Mouse (Mus musculus): ENCODE results near the gene Eef1g. TPM values are rescaled to one million over a fixed set of nuclear protein-coding genes. Genes with fewer than 3 reads are reported as not detected.

Gene Eef1g
- polyA plus RNA-seq, 1 experiment from 2014 or later, result 293 TPM

DNA sequence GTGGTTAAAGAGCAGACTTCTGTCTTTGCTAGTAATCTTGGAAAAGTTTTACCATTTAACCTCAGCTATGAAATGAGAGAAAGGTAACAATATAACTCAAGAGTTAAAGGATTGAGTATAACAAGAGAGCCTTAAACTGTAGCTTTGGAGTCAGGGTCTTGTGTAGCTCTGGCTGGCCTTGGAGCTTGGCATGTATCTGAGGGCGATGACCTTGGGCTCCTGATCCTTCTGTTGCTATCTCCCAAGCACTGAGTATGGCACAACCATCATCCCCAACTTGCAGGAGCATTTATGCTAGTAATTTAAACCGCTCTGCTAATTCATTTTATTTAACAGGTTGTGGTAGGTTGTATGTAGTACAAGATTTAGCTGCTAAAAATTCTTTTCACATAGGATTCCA lies 8.7 kb downstream of the Eef1g start:
- no peak overlapping the region for H3K9ac ChIP-seq (ENCODE audit: low read depth, low read length)
- ATAC-seq, result no peak
- no peaks in the 10 kb centered on the region for H3K4me1 ChIP-seq (ENCODE audit: control insufficient read depth, insufficient read depth, low read length)
- H3K4me3 ChIP-seq (ENCODE audit: low read depth, low read length), result no peak overlapping the region
- H3K4me2 ChIP-seq (ENCODE audit: low read length), result no peak overlapping the region
- H3K27me3 ChIP-seq (ENCODE audit: control insufficient read depth, insufficient read depth, low read depth, low read length), result no peaks in the 10 kb centered on the region
- no peak overlapping the region for H3K27ac ChIP-seq (ENCODE audit: low read length)
- 99% methylated on average over 2 of the region's 2 CpGs for WGBS
- no peaks in the 10 kb centered on the region for H3K9me3 ChIP-seq (replicated peaks; ENCODE audit: control insufficient read depth, low read length, poor library complexity, severe bottlenecking)
- H3K36me3 ChIP-seq (ENCODE audit: control insufficient read depth, insufficient read depth, low read length), result peaks cover 57% of the 10 kb centered on the region

DNA sequence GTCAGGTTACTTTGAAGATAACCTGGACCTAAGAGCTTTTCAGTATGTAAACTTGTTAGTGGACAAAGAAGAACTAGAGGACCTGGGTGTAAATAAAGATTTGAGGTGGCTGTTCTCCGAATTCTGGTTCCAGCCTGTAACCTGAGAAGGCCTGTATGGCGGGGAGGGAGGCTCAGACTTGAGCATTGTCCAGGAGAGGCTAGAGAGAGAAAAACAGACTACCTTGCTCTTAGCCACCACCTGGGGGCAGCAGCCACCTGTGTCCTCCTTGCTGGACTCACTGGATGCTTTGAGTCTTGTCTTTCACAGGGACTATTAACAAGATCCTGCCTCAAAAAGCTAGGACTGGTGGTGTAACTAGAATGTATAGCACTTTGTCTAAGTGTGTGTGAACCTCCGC lies 9.7 kb downstream of the Eef1g start:
- H3K27me3 ChIP-seq (ENCODE audit: control insufficient read depth, insufficient read depth, low read depth, low read length), result no peaks in the 10 kb centered on the region
- 51% methylated on average over 3 of the region's 3 CpGs for WGBS
- H3K4me1 ChIP-seq (ENCODE audit: control insufficient read depth, insufficient read depth, low read length), result no peaks in the 10 kb centered on the region
- H3K4me2 ChIP-seq (ENCODE audit: low read length), result no peak overlapping the region
- ATAC-seq, result peak; percentile 58; the same call in 1 of the 2 replicates
- peaks cover 47% of the 10 kb centered on the region for H3K36me3 ChIP-seq (ENCODE audit: control insufficient read depth, insufficient read depth, low read length)
- no peak overlapping the region for H3K27ac ChIP-seq (ENCODE audit: low read length)
- H3K9ac ChIP-seq (ENCODE audit: low read depth, low read length), result no peak overlapping the region
- no peaks in the 10 kb centered on the region for H3K9me3 ChIP-seq (replicated peaks; ENCODE audit: control insufficient read depth, low read length, poor library complexity, severe bottlenecking)
- H3K4me3 ChIP-seq (ENCODE audit: low read depth, low read length), result no peak overlapping the region

DNA sequence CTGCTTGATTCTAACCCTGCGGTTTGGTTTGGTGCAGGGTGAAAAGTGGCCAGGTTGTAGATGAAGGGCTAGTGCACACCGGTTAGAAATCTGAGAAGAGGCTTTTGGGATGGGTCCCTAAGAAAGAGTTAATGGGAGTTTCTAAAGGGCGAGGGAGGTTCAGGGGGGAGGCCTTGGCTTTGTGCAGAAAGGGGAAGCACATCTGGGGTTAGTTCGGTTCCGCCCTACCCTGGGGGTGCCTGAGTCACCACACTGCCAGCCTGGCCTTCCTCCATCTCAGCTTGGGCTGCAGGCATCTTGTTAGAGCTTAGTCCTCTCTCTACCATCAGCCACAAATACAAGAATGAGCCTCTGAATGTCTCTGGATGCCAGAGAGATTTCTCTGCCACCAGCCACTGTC lies 13.9 kb downstream of the Eef1g start:
- 67% methylated on average over 5 of the region's 5 CpGs for WGBS
- Histone ChIP-seq H3K36me3 (ENCODE audit: control insufficient read depth, insufficient read depth, low read length) (peaks cover 19% of the 10 kb centered on the region), H3K27ac (ENCODE audit: low read length) (no peak overlapping the region), H3K9me3 (replicated peaks; ENCODE audit: control insufficient read depth, low read length, poor library complexity, severe bottlenecking) (no peaks in the 10 kb centered on the region), H3K4me1 (ENCODE audit: control insufficient read depth, insufficient read depth, low read length) (peaks cover 22% of the 10 kb centered on the region), H3K27me3 (ENCODE audit: control insufficient read depth, insufficient read depth, low read depth, low read length) (no peaks in the 10 kb centered on the region), H3K4me2 (ENCODE audit: low read length) (no peak overlapping the region), H3K4me3 (ENCODE audit: low read depth, low read length) (no peak overlapping the region), H3K9ac (ENCODE audit: low read depth, low read length) (no peak overlapping the region)
- ATAC-seq, result no peak

DNA sequence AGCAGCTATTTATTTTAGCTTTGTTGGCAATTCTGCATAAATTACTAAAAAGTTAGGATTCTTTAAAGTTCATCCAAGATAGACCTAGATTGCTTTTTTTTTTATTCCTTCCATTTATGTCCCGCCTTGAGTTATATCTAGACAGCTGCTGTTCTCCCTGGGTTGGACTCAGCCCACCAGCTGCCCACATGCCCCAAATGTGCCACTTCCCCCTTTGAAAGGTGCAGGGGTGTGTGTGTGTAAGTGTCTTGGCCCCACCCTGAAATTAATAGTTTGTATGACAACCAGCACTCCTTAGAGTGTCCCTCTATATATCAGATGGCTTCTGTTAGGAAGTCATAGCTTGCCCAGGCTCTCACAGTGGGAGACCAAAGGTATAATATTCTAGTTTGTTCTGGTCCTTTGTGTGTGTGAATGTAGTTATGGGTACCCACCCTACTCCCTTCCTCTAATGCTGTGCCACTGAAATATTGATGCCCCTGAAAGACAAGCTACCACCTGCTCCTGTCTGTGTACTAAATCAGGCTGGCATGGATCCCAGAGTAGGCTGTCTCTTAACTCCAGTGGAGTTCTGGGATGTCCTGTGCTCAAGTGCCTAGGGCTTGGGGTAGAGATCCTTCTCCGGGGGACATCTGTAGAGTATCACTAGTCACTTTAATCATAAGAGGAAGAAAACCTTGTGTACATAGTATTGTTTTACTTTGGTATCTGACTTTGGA lies 14.8 kb downstream of the Eef1g start:
- no peak overlapping the region for H3K9ac ChIP-seq (ENCODE audit: low read depth, low read length)
- no peaks in the 10 kb centered on the region for H3K27me3 ChIP-seq (ENCODE audit: control insufficient read depth, insufficient read depth, low read depth, low read length)
- H3K4me3 ChIP-seq (ENCODE audit: low read depth, low read length), result no peak overlapping the region
- H3K9me3 ChIP-seq (replicated peaks; ENCODE audit: control insufficient read depth, low read length, poor library complexity, severe bottlenecking), result no peaks in the 10 kb centered on the region
- H3K27ac ChIP-seq (ENCODE audit: low read length), result no peak overlapping the region
- H3K36me3 ChIP-seq (ENCODE audit: control insufficient read depth, insufficient read depth, low read length), result peaks cover 19% of the 10 kb centered on the region
- H3K4me2 ChIP-seq (ENCODE audit: low read length), result no peak overlapping the region
- WGBS, result 72% methylated on average over 2 of the region's 2 CpGs
- peaks cover 22% of the 10 kb centered on the region for H3K4me1 ChIP-seq (ENCODE audit: control insufficient read depth, insufficient read depth, low read length)
- no peak for ATAC-seq

DNA sequence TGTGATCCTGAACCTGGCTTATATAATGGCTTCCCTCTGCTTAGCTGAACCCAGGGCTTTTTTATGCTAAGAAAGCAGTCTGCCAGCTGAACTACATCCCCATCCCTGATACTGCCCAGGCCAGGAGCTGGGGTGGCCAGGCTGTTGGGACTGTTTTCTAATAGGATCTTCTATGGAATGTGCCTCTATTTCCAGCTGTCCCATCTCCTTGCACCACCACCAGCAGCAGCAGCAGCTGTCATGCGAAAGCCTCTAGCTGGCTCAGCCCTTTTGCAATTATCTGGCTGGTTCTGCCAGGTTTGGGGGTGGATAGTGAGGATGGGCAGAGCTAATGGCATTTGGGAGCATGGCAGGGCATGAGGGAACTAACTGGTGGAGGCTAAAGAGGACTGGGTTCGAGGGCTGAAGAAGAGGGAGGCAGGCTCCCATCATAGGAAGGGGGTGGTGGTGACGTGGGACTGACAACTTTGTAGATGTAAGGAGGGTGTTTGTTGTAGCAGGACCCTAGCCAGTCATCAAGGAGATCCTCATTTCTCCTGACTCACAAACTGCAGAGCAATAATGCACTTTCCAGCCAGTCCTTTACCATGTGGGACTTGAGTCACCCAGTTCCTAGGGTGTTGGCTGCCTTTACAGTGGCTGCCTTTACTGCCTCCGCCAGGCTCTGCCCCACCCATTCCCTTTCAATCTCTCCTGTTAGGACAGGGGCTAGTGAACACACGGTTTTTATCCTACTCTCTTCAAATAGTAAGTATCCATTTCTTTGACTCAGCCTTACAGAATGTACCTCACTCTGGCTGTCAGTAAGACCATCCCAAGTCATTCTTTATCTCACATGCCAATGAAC lies 15.7 kb downstream of the Eef1g start:
- Histone ChIP-seq H3K4me3 (ENCODE audit: low read depth, low read length) (no peak overlapping the region), H3K9me3 (replicated peaks; ENCODE audit: control insufficient read depth, low read length, poor library complexity, severe bottlenecking) (no peaks in the 10 kb centered on the region), H3K27ac (ENCODE audit: low read length) (no peak overlapping the region), H3K27me3 (ENCODE audit: control insufficient read depth, insufficient read depth, low read depth, low read length) (no peaks in the 10 kb centered on the region), H3K36me3 (ENCODE audit: control insufficient read depth, insufficient read depth, low read length) (peaks cover 13% of the 10 kb centered on the region), H3K9ac (ENCODE audit: low read depth, low read length) (no peak overlapping the region), H3K4me2 (ENCODE audit: low read length) (no peak overlapping the region), H3K4me1 (ENCODE audit: control insufficient read depth, insufficient read depth, low read length) (peaks cover 22% of the 10 kb centered on the region)
- WGBS, result 58% methylated on average over 5 of the region's 5 CpGs
- no peak for ATAC-seq

DNA sequence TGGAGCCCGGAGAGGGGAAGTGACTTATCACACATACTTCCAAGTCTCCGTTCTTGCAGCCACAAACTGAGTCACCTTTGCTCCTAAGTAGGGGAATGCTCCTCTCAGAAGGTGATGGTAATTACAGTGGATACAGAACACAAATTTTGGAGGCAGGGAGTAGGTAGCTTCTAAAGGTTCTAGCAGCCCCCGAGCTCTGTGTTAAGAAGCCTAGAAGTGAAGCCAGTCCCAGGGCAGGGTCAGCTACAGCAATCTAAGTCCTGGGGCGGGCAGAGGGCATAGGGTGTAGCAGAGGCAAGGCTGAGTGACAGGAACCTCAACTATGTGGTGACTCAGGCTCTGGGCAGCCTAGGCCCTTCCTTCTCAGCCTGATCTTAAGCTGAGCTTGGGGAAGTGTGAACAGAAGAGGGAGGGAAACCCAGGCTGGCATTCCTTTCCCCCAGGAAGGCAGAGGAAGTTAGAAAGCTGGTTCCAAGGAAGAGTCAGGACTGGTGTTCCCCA lies 16.4 kb downstream of the Eef1g start:
- 59% methylated on average over 4 of the region's 4 CpGs for WGBS
- Histone ChIP-seq H3K27ac (ENCODE audit: low read length) (no peak overlapping the region), H3K4me2 (ENCODE audit: low read length) (no peak overlapping the region), H3K9me3 (replicated peaks; ENCODE audit: control insufficient read depth, low read length, poor library complexity, severe bottlenecking) (no peaks in the 10 kb centered on the region), H3K4me1 (ENCODE audit: control insufficient read depth, insufficient read depth, low read length) (peaks cover 22% of the 10 kb centered on the region), H3K27me3 (ENCODE audit: control insufficient read depth, insufficient read depth, low read depth, low read length) (no peaks in the 10 kb centered on the region), H3K36me3 (ENCODE audit: control insufficient read depth, insufficient read depth, low read length) (peaks cover 11% of the 10 kb centered on the region), H3K9ac (ENCODE audit: low read depth, low read length) (no peak overlapping the region), H3K4me3 (ENCODE audit: low read depth, low read length) (no peak overlapping the region)
- ATAC-seq, result no peak

DNA sequence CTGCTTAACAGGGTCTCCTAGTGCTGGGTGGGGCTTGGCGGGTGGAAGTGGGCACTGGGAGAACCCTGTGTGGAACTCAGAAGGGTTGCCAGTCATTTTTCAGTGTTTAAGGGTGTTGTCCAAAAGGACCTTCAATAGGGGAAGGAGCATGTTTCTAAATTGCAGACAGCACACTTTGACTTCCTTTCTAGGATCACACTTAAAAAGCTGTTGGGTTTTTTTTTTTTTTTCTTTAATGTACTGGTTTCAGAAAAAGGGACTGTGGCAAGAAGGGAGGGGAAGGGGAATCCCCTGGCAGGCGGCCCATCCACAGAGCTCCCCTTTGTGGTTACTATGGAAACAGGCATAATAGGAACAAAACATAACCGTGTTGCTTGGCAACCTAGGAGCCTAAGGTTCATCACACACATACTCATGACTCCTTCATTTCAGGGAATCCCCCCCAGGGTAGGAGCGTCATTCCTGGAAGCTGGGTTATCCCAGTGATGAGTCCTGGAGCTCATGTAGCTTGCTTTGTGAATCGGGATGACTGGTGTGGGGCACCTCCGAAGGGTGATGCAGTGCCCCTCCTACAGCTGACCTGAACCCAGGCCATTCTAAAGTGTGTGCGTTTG lies 17.5 kb downstream of the Eef1g start:
- Histone ChIP-seq H3K4me1 (ENCODE audit: control insufficient read depth, insufficient read depth, low read length) (peaks cover 27% of the 10 kb centered on the region), H3K36me3 (ENCODE audit: control insufficient read depth, insufficient read depth, low read length) (no peaks in the 10 kb centered on the region), H3K4me3 (ENCODE audit: low read depth, low read length) (no peak overlapping the region), H3K4me2 (ENCODE audit: low read length) (peak overlapping the region; percentile 22), H3K27me3 (ENCODE audit: control insufficient read depth, insufficient read depth, low read depth, low read length) (peaks cover 6% of the 10 kb centered on the region; the same call in 1 of the 2 replicates), H3K9ac (ENCODE audit: low read depth, low read length) (no peak overlapping the region), H3K27ac (ENCODE audit: low read length) (peak overlapping the region; percentile 51), H3K9me3 (replicated peaks; ENCODE audit: control insufficient read depth, low read length, poor library complexity, severe bottlenecking) (no peaks in the 10 kb centered on the region)
- peak; percentile 75 for ATAC-seq
- 2% methylated on average over 7 of the region's 7 CpGs for WGBS

DNA sequence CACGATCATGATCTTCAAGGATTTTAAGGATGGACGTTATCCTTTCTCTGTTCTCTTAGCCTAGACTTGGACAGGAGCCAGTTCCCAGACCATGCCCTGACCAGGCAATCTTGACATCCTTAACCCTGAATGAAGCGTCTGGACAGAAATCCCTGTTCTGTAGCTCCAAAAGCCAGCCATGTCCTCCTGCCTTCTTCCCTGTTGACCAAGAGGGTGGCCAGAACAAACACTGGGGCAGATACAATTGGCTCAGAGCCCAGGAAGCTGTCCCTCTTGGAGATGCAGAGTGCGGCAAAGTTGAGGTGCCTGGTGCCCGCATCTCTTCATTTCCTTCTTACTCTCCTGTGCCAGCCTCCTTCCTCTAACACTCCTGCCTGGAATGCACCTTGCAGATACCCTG lies 19.1 kb downstream of the Eef1g start:
- H3K27ac ChIP-seq (ENCODE audit: low read length), result no peak overlapping the region
- peaks cover 13% of the 10 kb centered on the region for H3K27me3 ChIP-seq (ENCODE audit: control insufficient read depth, insufficient read depth, low read depth, low read length)
- 69% methylated on average over 5 of the region's 5 CpGs for WGBS
- H3K4me2 ChIP-seq (ENCODE audit: low read length), result no peak overlapping the region
- no peaks in the 10 kb centered on the region for H3K36me3 ChIP-seq (ENCODE audit: control insufficient read depth, insufficient read depth, low read length)
- no peaks in the 10 kb centered on the region for H3K9me3 ChIP-seq (replicated peaks; ENCODE audit: control insufficient read depth, low read length, poor library complexity, severe bottlenecking)
- H3K4me1 ChIP-seq (ENCODE audit: control insufficient read depth, insufficient read depth, low read length), result peaks cover 38% of the 10 kb centered on the region
- H3K4me3 ChIP-seq (ENCODE audit: low read depth, low read length), result no peak overlapping the region
- ATAC-seq, result no peak
- H3K9ac ChIP-seq (ENCODE audit: low read depth, low read length), result no peak overlapping the region

DNA sequence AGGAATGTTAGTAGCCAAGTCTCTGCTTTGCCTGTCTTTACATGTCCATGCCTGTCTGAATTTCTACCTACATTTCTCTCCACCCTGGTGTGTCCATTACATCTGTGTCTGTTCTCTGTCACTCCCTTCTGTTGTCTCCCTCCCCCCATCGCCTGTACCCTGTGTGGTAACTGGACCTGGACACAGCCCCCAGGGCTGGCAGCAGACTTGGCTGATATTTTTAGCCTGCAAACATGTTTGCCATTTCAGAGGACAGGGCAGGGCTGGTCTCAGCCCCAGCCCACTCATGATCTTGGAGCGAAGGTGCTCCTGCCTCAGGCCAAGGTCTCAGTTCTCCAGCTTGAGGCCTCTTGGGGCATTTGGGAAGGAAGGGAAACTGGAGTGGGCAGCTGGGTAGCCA lies 21.0 kb downstream of the Eef1g start:
- WGBS, result 60% methylated on average over 2 of the region's 2 CpGs

More for the DNA sequence above, 21.0 kb downstream of the Eef1g start:
- no peak overlapping the region for H3K4me2 ChIP-seq (ENCODE audit: low read length)
- ATAC-seq, result no peak
- no peaks in the 10 kb centered on the region for H3K36me3 ChIP-seq (ENCODE audit: control insufficient read depth, insufficient read depth, low read length)
- H3K27me3 ChIP-seq (ENCODE audit: control insufficient read depth, insufficient read depth, low read depth, low read length), result peaks cover 13% of the 10 kb centered on the region
- H3K9ac ChIP-seq (ENCODE audit: low read depth, low read length), result no peak overlapping the region
- no peak overlapping the region for H3K4me3 ChIP-seq (ENCODE audit: low read depth, low read length)
- no peak overlapping the region for H3K27ac ChIP-seq (ENCODE audit: low read length)
- H3K9me3 ChIP-seq (replicated peaks; ENCODE audit: control insufficient read depth, low read length, poor library complexity, severe bottlenecking), result no peaks in the 10 kb centered on the region
- peaks cover 35% of the 10 kb centered on the region for H3K4me1 ChIP-seq (ENCODE audit: control insufficient read depth, insufficient read depth, low read length)
